Mouse (Mus musculus): ENCODE measurements around the gene Foxr1.

- no peak for TF ChIP-seq POLR2A (IDR thresholded peaks at IDR 0.05; ENCODE audit: borderline replicate concordance, insufficient read depth, low read length)
- TF ChIP-seq CTCF (IDR thresholded peaks at IDR 0.05; ENCODE audit: borderline replicate concordance, insufficient read depth, low read depth, low read length), result peak; percentile 99
Observed at GRCm38 (mm10) chr9:44454132-44454890, 13.4 kb upstream of the Foxr1 start.

Measured in cerebellum, adult 2 months (tissue).